Mouse (Mus musculus) heart, postnatal 25 days (tissue): ENCODE measurements around the gene Scd4. TPM values are rescaled to one million over a fixed set of nuclear protein-coding genes. Genes with fewer than 3 reads are reported as not detected.

Source experiments
- microRNA-seq: library from miRNA; unstranded; fragments of <30 nt; microRNA quantifications from one replicate; pipeline ENCODE4 v1.2.0, GENCODE M21; 2022
- total RNA-seq, 2 experiments: library from RNA; stranded (reverse); gene quantifications; 2 replicates each; pipeline ENCODE4 v1.2.3; 2021

Gene Scd4
- total RNA-seq, 2 experiments from 2014 or later: 6.5 to 9.2 TPM

Small RNA genes within 50 kb of the gene (microRNA-seq; reads per million reads assigned to microRNA genes)
- 4.7 reads per million, percentile 12 among the genes with 10 or more reads in this experiment for gene Mir5114

Other genes starting within 250 kb of the Scd4 start
- 10 to 100 TPM; 27.6 to 28.1 TPM for gene Chuk, start 225.6 kb upstream of the Scd4 start, total RNA-seq
- 1 to 10 TPM; 6.9 to 9.1 TPM for gene Cwf19l1, start 197.2 kb upstream of the Scd4 start, total RNA-seq
- 10 to 100 TPM; 17.8 to 18.2 TPM for gene Bloc1s2, start 186.6 kb upstream of the Scd4 start, total RNA-seq
- gene Pkd2l1, start 140.7 kb upstream of the Scd4 start, total RNA-seq: not detected
- gene Scd3, start 129.8 kb upstream of the Scd4 start, total RNA-seq: not detected
- 10 to 100 TPM; 12.5 to 13.1 TPM for gene Scd2, start 39.4 kb upstream of the Scd4 start, total RNA-seq
- gene Scd1, start 74.8 kb downstream of the Scd4 start, total RNA-seq: 10 to 100 TPM; 34.1 to 67.0 TPM
- gene Wnt8b, start 160.4 kb downstream of the Scd4 start, total RNA-seq: not detected
- 1 to 10 TPM; 6.5 to 6.9 TPM for gene Sec31b, start 212.8 kb downstream of the Scd4 start, total RNA-seq
- gene Gm20538, start 219.7 kb downstream of the Scd4 start, total RNA-seq: not detected
- 1,000 to 10,000 TPM; 2,025 to 2,150 TPM for gene Ndufb8, start 222.3 kb downstream of the Scd4 start, total RNA-seq
- gene Hif1an, start 229.8 kb downstream of the Scd4 start, total RNA-seq: 10 to 100 TPM; 56.5 to 58.9 TPM